Mouse (Mus musculus) stomach, embryonic 16.5 days (tissue): ENCODE data around the gene Fry. TPM values are rescaled to one million over a fixed set of nuclear protein-coding genes. Genes with fewer than 3 reads are reported as not detected.

Source experiments
- ATAC-seq: fragments of 200-750 bp; cut with Nextera tagmentation; 2 replicates; pipeline ENCODE4 v1.8.0; 2017; ENCODE audit warnings: moderate number of reproducible peaks, moderate TSS enrichment; ENCODE audit not compliant: insufficient read depth, low FRiP score
- H3K27ac ChIP-seq: fragments of 300-500 bp; sonication (generic); 2 replicates; pipeline ENCODE4 v1.5.1; 2014; ENCODE audit warnings: low read length
- H3K27me3 ChIP-seq: fragments of 300-500 bp; sonication (generic); 2 replicates; pipeline ENCODE4 v1.6.1; 2014; ENCODE audit warnings: low read length, control low read depth, mixed read lengths; ENCODE audit not compliant: control insufficient read depth, insufficient read depth
- H3K36me3 ChIP-seq: fragments of 300-500 bp; sonication (generic); 2 replicates; pipeline ENCODE4 v1.6.1; 2014; ENCODE audit warnings: low read length; ENCODE audit not compliant: control insufficient read depth, insufficient read depth
- H3K4me1 ChIP-seq: fragments of 300-500 bp; sonication (generic); 2 replicates; pipeline ENCODE4 v1.6.1; 2014; ENCODE audit warnings: low read length, control low read depth, mixed read lengths; ENCODE audit not compliant: control insufficient read depth, insufficient read depth
- H3K4me2 ChIP-seq: fragments of 300-500 bp; sonication (generic); 2 replicates; pipeline ENCODE4 v1.6.1; 2014; ENCODE audit warnings: low read depth, low read length, mixed read lengths
- H3K4me3 ChIP-seq: fragments of 300-500 bp; sonication (generic); replicated peaks from 2 replicates; pipeline ENCODE4 v1.5.1; 2014; ENCODE audit warnings: mild to moderate bottlenecking, low read length
- H3K9ac ChIP-seq: fragments of 300-500 bp; sonication (generic); 2 replicates; pipeline ENCODE4 v1.6.1; 2014; ENCODE audit warnings: low read length
- H3K9me3 ChIP-seq: fragments of 300-500 bp; sonication (generic); replicated peaks from 2 replicates; pipeline ENCODE4 v1.6.1; 2016; ENCODE audit warnings: low read length, control low read depth; ENCODE audit not compliant: control insufficient read depth
- WGBS: fragments of 180-500 bp; shearing (Covaris S2); extraction: QIAGEN DNeasy Blood & Tissue Kit; methylation state at CpG from one replicate; pipeline ENCODE4 v1.1.7; 2014; 5-methylcytosine and 5-hydroxymethylcytosine counted together
- polyA plus RNA-seq: library from polyadenylated mRNA; unstranded; fragments of >200 nt; fragmentation: Nextera tagmentation; extraction: Ambion mirVana; gene quantifications from 2 replicates; pipeline ENCODE4 v1.2.1, GENCODE M21; 2015

Gene Fry
- polyA plus RNA-seq, 1 experiment from 2014 or later: 10.8 TPM

GRCm38 (mm10) chr5:150232159-150233150 lies 114.0 kb downstream of the Fry start:
- ATAC-seq: peak; percentile 26; the same call in 1 of the 2 replicates
- 35% methylated on average over 18 of the region's 21 CpGs for WGBS
- peak overlapping the region; percentile 19; the same call in 1 of the 2 replicates for H3K4me2 ChIP-seq

GRCm38 (mm10) chr5:150233154-150233886 lies 114.9 kb downstream of the Fry start:
- Histone ChIP-seq H3K4me2 (peak overlapping the region; percentile 19; the same call in 1 of the 2 replicates), H3K27me3 (no peaks in the 10 kb centered on the region), H3K4me1 (peaks cover 4% of the 10 kb centered on the region; the same call in 1 of the 2 replicates), H3K9ac (no peak overlapping the region), H3K36me3 (no peaks in the 10 kb centered on the region), H3K4me3 (no peak overlapping the region), H3K9me3 (0 out of 2 replicates have a peak, but pooled peaks cover 3% of the 10 kb centered on the region), H3K27ac (no peak overlapping the region)
- ATAC-seq: peak; percentile 74
- WGBS: 52% methylated on average over 17 of the region's 17 CpGs

More at GRCm38 (mm10) chr5:150232159-150233150, 114.0 kb downstream of the Fry start:
- H3K4me1 ChIP-seq: peaks cover 4% of the 10 kb centered on the region; the same call in 1 of the 2 replicates
- no peak overlapping the region for H3K9ac ChIP-seq
- H3K9me3 ChIP-seq: 0 out of 2 replicates have a peak, but pooled peaks cover 3% of the 10 kb centered on the region
- H3K4me3 ChIP-seq: no peak overlapping the region
- H3K27me3 ChIP-seq: no peaks in the 10 kb centered on the region
- no peaks in the 10 kb centered on the region for H3K36me3 ChIP-seq
- H3K27ac ChIP-seq: no peak overlapping the region

GRCm38 (mm10) chr5:150235931-150236330 lies 117.5 kb downstream of the Fry start:
- 91% methylated on average over 5 of the region's 5 CpGs for WGBS
- Histone ChIP-seq H3K9me3 (no peaks in the 10 kb centered on the region), H3K9ac (no peak overlapping the region), H3K4me1 (peaks cover 4% of the 10 kb centered on the region; the same call in 1 of the 2 replicates), H3K36me3 (no peaks in the 10 kb centered on the region), H3K4me2 (no peak overlapping the region), H3K4me3 (no peak overlapping the region), H3K27ac (no peak overlapping the region), H3K27me3 (no peaks in the 10 kb centered on the region)
- ATAC-seq: no peak

- no peak overlapping the region for H3K4me3 ChIP-seq
- ATAC-seq: no peak
- H3K9ac ChIP-seq: no peak overlapping the region
- H3K4me1 ChIP-seq: peaks cover 4% of the 10 kb centered on the region; the same call in 1 of the 2 replicates
- H3K4me2 ChIP-seq: no peak overlapping the region
- H3K27me3 ChIP-seq: no peaks in the 10 kb centered on the region
- no peaks in the 10 kb centered on the region for H3K9me3 ChIP-seq
- no peaks in the 10 kb centered on the region for H3K36me3 ChIP-seq
- H3K27ac ChIP-seq: no peak overlapping the region
Measured at GRCm38 (mm10) chr5:150236597-150236996, 118.2 kb downstream of the Fry start.

- Histone ChIP-seq H3K27me3 (no peaks in the 10 kb centered on the region), H3K9me3 (no peaks in the 10 kb centered on the region), H3K36me3 (no peaks in the 10 kb centered on the region), H3K4me1 (no peaks in the 10 kb centered on the region), H3K4me3 (no peak overlapping the region), H3K27ac (no peak overlapping the region), H3K9ac (no peak overlapping the region), H3K4me2 (no peak overlapping the region)
- no peak for ATAC-seq
- 93% methylated on average over 9 of the region's 9 CpGs for WGBS
Measured at GRCm38 (mm10) chr5:150241638-150242037, 123.2 kb downstream of the Fry start.

- Histone ChIP-seq H3K27ac (no peak overlapping the region), H3K27me3 (no peaks in the 10 kb centered on the region), H3K4me1 (no peaks in the 10 kb centered on the region), H3K4me2 (no peak overlapping the region), H3K36me3 (no peaks in the 10 kb centered on the region), H3K9ac (no peak overlapping the region), H3K4me3 (no peak overlapping the region), H3K9me3 (no peaks in the 10 kb centered on the region)
- 88% methylated on average over 3 of the region's 3 CpGs for WGBS
- no peak for ATAC-seq
Measured at GRCm38 (mm10) chr5:150246737-150247136, 128.3 kb downstream of the Fry start.

GRCm38 (mm10) chr5:150257764-150258163 lies 139.3 kb downstream of the Fry start:
- ATAC-seq: no peak
- Histone ChIP-seq H3K4me1 (peaks cover 23% of the 10 kb centered on the region), H3K27ac (no peak overlapping the region), H3K27me3 (no peaks in the 10 kb centered on the region), H3K9me3 (no peaks in the 10 kb centered on the region), H3K9ac (no peak overlapping the region), H3K36me3 (no peaks in the 10 kb centered on the region), H3K4me3 (no peak overlapping the region), H3K4me2 (no peak overlapping the region)
- 78% methylated on average over 7 of the region's 7 CpGs for WGBS

- H3K27ac ChIP-seq: peak overlapping the region; percentile 66
- peak; percentile 67; the same call in 1 of the 2 replicates for ATAC-seq
- no peaks in the 10 kb centered on the region for H3K9me3 ChIP-seq
- no peaks in the 10 kb centered on the region for H3K27me3 ChIP-seq
- peak overlapping the region; percentile 91 for H3K4me2 ChIP-seq
- peak overlapping the region; percentile 75 for H3K9ac ChIP-seq
- peaks cover 32% of the 10 kb centered on the region for H3K4me1 ChIP-seq
- WGBS: 3% methylated on average over 28 of the region's 29 CpGs
- no peaks in the 10 kb centered on the region for H3K36me3 ChIP-seq
- peak overlapping the region; percentile 53 for H3K4me3 ChIP-seq
Measured at GRCm38 (mm10) chr5:150259191-150260053, 141.0 kb downstream of the Fry start.
